Mouse (Mus musculus): Measurements from ENCODE around the gene Stkld1.

DNA sequence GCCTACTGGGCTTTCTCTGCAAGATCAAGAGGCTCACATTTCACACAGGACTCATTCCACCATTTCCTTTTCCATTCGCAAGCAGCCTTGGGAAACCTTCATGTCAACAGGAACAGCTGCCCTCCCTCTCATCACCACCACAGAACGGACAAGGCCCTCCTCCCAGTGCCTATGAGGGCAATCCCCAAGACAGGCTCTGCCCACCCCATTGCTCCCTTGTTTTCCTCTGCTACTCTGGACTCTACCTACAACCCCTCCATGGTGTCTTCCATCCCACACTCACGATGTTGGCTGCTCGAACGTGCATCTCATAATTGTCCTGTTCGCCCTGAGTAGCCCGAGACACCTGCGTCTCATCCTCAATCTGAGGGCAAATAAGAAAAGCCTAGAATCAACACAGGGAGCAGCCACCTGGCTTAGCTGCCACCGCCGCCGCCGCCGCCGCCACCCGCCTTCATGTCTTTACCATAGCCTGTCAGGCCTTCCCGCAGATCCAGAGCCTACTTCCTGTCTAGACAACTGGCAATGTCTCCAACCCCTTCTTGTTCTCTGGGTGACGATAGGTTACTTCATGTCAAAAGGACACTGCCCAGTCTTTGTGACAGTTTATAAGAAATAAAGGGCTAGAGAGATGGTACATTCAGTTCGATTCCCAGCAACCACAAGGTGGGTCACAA, 25.0 kb upstream of the Stkld1 start:
- TF ChIP-seq CTCF (IDR thresholded peaks at IDR 0.05; ENCODE audit: low read depth) (no peak), EP300 (optimal IDR thresholded peaks at IDR 0.05) (no peak)
